Mouse (Mus musculus) common myeloid progenitor, adult 5-6 weeks (primary cell): ENCODE data around the gene Ampd3. TPM values are rescaled to one million over a fixed set of nuclear protein-coding genes. Genes with fewer than 3 reads are reported as not detected.

Source experiments
- ATAC-seq: replicated peaks from 2 replicates; pipeline ENCODE4 v1.8.0; 2016; ENCODE audit warnings: low read depth, mild to moderate bottlenecking, moderate TSS enrichment, inconsistent platforms; ENCODE audit not compliant: poor library complexity, severe bottlenecking
- total RNA-seq: library from RNA; stranded (forward); fragments of 200-1000, 187-1606 nt; gene quantifications from 2 replicates; pipeline ENCODE4 v1.2.3, GENCODE M21; 2017

The Ampd3 gene
- 9.0 and 17.3 TPM in 2 replicates for total RNA-seq

DNA sequence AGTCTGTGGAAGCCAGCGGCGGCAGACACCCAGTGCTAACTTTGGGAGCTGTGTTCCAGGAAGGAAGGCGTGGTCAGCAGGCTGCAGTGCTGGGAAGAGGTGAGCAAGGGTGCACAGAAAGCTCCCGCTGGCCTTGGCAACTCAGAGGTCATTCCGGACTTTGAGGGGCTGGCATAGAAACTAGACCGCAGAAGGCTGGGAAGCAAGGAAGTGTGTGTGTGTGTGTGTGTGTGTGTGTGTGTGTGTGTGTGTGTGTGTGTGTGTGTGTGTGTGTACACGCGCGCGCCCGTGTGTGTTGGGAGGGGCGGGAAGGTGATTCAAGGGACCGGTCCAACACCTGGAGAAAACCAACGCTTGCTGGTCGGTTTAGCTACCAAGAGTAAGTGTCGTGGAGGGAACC, at the start of gene Ampd3:
Gene Ampd3 (plus strand): TSS at position 206 of the 400 bp plus-strand sequence.
- no peak for ATAC-seq

DNA sequence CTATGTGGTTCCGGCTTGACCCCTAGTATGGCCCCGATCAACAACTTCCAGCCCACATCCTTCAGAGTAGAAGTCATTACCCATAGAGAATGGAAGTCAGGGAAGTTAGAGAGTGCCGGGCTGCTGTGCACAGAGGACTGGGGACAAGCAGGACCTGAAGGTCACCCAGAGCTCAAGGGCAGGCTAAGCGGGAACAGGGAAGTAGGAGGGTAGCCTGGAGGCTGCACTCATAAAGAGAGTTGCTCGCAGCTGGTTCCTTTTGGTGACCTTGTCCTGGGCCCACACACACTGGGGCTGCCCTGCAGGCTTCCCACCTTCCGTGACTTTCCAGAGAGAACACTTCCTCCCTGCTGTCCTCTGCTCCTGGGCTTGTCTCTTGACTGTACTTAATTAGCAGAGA, 49.5 kb upstream of the Ampd3 start:
- ATAC-seq = no peak

DNA sequence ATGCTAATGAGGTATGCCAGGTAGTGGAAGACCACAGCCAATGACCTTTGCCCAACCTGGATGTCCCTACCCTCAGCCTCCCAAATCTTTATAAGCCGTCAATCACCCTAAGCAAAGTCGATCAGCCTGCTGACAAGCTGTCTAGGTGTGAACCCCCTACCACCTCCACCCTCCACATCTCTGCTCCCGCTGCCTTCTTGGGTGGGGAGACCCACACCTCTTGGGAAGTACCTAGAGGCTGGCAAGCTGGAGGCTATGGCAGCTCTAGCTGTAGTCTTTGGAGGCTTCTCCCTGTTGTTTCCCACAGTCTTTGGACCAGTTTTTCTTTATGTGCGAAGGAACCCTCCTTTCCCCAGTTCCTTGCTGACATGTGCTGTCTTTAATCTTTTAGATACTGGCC, 48.1 kb upstream of the Ampd3 start:
- no peak for ATAC-seq

DNA sequence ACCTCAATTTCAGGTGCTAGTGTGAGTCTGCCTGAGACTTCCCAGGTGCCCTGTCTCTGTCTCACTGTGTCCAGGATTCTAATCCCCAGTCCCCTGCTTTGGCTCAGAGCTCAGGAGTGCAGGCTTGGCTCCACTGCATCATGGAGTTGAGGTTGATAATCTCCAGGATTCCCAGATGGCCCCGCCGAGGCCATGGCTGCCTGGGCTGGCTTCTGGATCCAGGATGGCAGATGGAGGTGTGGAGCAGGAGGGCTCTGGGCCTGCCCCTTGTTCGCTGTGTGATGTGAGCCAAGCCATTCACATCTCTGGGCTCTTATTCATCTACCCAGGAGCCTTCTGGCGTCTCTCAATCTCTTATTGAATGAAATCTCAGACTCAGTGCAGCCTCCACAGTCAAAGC, 45.8 kb upstream of the Ampd3 start:
- no peak for ATAC-seq

DNA sequence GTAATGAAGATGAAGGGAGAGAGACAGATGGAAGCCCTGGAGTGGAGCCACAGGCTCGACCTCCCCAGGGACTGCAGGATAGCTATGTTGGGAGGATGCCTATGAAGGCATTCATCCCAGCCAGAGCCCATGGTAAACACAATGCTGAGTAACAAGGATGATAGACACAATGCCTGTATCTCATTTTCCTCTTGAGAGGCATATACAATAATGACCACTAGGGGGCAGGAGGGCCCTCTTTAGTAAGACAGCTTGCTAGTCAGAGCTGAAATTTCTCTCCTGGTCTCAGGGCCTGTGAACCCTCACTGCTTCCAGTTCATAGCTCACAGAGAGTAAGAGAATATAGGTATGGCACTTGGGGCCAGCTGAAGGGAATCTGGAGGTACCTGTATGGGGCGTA, 41.0 kb upstream of the Ampd3 start:
- peak; percentile 93 for ATAC-seq

DNA sequence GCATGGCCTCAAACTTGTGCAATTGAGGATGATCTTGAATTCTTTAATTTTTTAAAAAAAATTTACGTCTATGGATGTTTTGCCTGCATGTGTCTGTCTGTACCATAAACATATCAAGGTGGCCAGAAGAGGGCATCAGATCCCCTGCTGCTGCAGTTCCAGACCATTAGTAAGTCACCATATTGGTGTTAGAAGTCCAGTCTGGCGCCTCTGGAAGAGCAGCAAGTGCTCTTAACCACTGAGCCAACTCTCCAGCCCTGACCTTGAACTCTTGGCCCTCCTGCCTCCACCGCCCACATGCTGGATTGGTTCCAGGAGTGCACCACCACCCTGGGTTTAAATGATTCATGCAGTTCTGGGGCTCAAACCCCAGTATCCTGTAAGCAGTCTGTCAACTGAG, 39.1 kb upstream of the Ampd3 start:
- peak; percentile 56; the same call in 1 of the 2 replicates for ATAC-seq

DNA sequence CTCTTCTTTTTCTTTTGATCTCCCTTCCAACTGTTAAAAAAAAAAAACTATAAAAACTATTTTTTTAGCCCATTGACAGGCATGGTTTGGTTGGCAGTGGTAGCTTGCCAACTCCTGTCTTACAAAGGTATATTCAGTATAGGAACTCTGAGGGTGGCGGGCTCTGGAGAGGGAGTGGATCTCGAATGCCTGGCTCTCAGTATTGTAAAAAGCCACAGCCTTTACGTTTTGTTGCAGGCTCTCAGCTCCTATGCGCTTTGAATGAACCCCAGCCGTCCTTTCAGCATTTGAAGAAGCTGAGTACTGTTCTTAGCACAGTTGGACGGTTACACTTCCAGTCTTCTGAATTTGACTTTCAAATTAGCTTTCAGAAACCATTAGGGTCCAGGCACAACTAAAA, 38.7 kb upstream of the Ampd3 start:
- no peak for ATAC-seq

DNA sequence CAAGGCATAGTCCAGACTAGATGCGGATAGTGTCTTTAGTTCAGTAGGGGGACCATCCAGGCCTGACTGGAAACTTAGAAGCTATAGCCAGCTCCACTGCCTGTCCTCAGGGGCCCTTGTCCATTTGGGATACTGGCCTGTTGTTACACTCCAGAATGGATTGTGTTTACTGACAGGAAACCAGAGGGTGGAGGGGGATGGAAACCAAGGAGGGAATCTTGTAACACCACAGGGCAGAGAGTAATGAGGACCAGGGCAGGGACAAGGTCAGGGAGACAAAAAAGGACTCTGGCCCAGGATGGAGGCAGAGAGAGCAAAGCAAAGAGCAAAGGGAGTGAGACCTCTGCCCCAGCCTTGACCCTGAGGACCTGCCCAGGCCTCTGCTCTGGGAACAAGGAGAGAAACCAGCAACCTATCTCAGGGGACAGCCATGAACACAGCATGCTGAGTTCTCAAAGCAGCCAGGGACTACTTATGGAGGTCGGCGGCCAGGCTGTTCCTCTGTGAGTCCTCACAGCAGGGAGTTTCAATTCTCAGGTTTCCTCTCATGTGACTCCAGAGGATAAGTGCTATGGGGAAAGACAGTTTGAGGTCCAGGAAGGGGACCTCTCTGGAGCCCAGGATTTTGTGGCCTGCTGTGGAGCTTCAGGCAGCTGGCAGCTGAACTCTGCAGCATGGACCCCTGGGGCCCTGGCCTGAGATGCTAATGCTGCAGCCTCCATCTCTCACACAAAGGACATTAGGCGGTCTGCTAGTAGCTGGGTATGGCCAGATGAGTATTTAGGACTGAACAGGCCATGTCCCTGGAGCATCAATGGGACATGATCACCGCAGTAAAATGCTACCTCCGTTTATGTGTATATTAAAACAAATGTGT, 36.7 kb upstream of the Ampd3 start:
- ATAC-seq = no peak

DNA sequence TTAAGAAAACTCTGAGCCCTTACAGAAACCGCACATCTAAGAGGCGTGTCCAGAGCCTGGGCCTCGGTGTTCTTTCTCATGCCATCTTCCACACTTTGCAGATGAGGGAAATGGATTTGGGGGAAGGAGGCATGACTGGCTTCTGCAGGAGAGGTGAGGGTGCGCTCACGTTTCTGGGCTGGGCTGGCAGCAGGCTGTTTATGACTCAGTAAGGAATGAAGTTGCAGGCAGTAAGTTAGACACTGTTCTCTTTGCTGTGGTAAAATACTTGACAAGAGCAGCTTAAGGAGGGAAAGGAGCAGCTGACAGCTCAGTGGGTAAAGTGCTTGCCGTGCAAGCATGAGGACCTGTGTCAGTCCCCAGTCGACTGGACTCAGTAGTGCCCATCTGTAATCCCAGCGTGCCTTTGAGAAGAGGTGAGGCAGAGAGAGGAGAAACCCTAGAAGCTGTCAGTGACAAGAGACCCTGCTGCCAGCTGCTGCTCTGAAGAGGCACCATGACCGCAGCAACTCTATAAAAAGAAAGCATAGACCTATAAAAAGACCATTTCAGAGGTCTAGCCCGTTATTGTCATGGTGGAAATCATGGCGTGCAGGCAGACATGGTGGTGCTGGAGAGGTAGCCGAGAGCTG, 35.9 kb upstream of the Ampd3 start:
- ATAC-seq = no peak

DNA sequence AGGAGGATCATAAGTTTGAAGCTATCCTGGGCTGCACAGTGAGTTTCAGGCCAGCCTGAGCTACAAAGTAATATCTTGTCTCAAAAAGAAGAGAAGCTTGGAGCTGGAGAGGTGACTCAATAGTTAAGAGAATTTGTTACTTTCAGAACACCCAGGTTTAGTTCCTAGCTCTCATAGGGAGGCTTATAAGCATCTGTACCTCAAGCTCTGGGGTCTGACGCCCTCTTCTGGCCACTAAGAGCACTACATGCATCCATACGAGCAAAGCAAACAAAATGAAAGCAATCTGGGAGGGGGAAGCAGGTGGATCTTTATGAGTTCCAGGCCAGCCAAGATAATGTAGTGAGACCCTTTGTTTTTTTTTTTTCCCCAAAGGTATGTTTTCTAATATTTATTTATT, 31.1 kb upstream of the Ampd3 start:
- ATAC-seq = no peak

DNA sequence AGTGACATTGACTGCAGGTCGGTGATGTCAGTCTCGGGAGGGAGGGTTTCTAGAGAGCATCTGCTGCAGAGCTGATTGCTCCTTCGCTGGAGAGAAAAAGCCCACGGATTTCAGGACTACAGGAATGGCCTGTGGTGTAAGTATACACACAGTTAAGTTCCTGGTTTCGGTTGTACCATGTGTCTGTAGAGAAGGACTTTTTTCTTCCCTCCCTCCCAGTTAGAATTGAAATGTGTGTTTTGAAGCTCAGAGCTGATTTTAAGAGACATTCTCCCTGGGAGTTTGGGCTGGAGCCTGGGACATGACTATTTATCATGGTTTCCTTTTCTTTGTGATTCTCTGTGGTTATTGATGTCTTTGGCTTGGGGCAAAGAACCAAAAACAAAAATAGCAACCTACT, 28.2 kb upstream of the Ampd3 start:
- no peak for ATAC-seq

DNA sequence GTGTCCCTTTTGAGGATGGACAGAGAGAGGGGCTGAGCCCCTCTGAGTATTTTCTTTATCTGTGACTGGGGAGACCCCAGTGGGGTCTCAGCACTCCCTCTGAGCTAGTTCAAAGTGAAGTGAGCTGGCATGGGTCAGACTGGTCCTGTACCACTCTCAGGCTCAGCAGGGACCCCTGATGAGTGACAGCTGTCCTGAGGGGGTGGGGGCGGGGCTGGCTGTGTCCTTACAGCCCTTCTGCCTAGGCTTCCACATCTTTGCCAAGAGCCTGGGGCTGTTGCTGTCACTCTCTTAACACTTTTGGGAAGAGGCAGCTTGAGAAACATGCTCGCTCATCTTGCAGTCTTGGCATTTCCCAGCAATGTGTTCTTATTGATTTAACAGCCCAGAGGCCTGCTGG, 27.8 kb upstream of the Ampd3 start:
- ATAC-seq = no peak

DNA sequence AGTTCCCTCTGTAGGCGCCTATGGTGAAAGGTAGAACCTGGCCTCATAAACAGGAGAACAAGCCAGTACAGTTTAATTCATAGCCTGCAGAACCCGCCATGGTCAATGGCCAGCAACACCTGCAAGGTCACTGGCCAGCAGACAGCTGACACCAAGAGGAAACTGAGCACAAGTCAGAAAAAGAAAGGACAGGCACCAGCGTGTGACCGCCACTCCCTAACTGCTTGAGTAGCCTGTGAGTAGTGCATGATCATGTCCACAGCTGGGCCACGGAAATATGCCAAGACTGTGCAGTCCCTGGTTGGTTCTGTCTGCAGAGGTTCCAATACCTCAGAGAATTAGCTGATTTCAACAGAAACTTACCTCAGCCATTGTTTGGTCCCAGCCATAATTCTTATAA, 26.0 kb upstream of the Ampd3 start:
- ATAC-seq = no peak

DNA sequence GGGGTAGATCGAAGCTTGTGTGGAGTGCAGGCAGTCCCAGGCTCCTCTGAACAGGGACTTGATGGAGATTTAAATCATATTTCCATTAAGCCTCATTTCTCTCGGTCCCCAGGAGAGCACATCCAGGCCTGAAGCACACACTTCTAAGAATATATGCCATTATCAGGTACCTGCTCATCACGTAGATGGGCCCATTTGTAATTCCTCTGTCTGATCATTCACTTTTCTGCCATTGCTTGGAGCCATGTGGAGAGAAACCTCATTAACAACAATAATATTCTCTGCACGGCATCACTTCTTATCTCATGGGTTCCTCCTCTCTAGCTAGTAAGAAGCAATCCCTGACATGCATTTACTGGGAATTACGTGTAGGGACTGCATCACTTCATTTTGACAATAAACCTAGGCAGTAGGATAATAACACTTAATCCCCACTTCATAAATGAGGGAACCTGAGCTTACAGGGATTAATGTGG, 21.9 kb upstream of the Ampd3 start:
- ATAC-seq = no peak

DNA sequence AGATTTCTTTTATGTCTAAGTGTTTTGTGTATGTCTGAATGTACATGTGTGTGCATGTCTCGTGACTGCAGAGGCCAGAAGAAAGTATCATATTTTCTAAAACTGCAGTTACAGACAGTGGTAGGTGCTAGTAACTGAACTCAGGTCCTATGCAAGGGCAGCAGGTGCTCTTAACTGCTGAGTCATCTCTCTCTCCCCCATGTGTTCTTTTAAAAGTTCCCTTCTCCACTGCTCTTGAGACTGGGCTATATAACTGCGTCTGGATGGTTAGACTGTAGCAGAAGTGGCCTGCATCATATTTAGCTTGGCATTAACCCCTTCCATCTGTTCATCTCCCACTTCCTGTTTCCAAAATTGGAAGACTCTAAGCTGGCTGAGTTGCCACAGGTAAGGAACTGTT, 21.2 kb upstream of the Ampd3 start:
- ATAC-seq = no peak

DNA sequence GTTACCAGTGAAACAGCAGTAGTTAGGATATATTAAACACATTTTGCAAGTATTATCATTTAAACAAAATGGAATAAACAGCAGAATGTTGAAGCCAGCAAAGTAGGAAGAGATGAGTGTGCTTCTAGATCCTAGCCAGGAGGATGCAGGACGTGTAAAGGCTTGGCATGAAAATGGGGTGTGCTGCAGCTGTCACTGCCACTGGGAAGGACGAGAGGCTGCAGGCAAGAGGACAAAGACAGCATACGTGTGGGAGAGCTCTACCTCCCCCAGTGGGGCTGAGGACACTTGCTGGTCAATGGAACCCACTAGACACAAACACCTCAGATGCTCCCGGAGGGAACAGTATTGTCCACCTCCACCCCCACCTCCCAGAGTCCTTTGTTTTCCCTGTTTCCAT, 17.2 kb upstream of the Ampd3 start:
- ATAC-seq = no peak

DNA sequence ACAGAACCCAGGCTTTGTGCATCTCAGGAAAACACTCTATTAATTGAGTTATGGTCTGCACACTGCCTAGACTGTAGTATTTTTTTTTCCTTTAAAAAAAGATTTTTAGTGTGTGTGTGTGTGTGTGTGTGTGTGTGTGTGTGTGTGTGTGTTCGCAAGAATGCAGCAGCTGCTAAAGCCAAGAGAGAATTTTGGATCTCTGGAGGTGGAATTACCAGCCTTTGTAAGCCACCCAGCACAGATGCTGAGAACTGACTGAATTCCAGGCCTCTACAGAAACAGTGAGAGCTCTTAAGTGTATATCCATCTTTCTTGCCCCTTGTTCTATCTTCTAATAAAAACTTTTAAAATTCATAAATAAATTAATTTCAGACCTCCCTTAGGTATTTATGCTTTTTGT, 16.4 kb upstream of the Ampd3 start:
- ATAC-seq = no peak

DNA sequence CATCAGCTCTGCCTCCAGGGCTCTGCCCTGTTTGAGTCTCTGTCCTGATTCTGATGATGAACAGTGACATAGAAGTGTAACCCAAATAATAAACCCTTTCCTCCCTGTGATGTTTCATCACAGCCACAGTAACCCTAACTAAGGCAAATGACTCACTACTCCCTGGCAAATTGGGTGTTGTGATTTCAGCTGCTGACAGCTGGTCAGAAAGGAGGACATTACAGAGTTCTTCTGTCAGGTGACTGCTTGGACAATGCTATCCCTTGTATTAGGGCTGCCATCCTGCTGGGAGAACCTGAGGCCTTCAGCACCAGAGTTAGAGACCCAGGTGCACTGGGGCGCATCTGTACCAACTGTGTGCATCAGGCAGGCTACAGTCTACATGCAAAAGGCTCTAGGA, 14.7 kb upstream of the Ampd3 start:
- no peak for ATAC-seq

DNA sequence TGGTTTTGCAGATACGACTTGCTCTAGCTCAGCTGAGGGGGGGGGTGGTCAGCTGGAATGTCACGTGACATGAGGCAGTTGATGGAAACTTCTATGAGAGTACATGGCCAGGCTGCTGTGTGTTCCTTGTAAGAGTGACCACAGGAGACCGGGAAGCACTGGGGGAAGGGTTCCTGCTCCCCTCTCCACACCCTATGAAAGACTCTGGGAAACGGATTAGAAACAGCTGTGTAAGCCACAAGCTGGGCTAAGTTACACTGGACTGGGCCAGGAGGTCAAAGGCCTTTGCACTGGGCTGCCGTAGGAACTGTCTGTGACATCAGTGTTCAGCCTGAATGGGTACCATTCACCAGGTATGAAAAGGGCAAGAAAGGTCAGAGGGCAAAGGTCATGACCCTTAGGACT, 14.1 kb upstream of the Ampd3 start:
- no peak for ATAC-seq

DNA sequence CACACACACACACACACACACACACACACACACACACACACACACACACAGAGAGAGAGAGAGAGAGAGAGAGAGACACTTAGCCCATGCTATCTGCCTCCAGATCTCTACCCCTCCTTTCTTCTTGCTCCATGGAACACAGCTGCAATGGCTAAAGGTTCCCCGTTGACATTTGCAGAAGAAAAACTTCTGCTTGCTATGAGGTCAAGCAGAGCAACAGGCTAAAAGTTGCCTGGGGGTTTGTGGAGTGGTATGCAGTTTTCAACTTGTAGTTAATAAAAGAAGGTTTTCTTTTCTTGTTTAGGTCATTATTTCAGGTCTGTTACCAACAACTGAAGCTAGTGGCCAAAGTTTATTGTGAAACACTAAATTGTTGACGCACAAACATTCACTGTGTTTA, 11.6 kb upstream of the Ampd3 start:
- ATAC-seq = peak; percentile 25; the same call in 1 of the 2 replicates

DNA sequence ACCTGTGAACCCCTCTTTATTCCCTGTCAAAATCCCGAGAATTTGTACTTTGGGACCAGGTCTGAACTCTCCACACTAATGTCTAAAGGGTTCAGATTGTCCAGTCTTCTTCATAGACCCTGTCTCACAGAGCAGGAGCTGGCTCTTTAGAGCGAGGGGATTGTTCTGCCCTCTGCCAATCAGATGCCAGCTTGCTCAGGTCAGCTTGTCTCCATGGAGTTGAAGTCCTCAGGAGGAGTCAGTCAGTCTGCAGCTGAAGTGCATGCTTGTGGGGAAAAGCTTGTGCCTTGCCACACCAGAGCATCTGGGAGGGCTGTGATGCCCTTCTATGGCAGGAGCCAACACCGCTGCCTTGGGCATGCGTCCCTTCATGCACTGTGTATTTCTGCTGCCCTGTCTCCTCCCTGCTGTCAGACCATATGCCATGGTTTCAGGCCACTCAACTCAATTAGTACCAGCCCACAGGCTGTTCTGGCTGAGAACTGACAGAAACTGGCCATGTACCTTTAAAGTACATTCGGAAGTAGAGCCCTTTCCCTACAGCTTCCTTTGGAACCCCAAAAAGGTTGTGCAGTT, 5.3 kb upstream of the Ampd3 start:
- no peak for ATAC-seq
